Mouse (Mus musculus) forebrain, embryonic 14.5 days (tissue): Measurements from ENCODE around the gene Gm20388. TPM values are rescaled to one million over a fixed set of nuclear protein-coding genes. Genes with fewer than 3 reads are reported as not detected.
A peak's percentile ranks its signal among the peaks of the same experiment; 100 is the strongest.

Experiments used
- ATAC-seq: fragments of 200-750 bp; cut with Nextera tagmentation; 2 replicates; pipeline ENCODE4 v1.8.0; 2017; ENCODE audit warnings: mild to moderate bottlenecking, moderate library complexity
- DNase-seq: peaks from one replicate; pipeline ENCODE4 v3.0.0-alpha.2; 2015; ENCODE audit warnings: low spot score
- H3K27ac ChIP-seq: fragments of 300-500 bp; sonication (generic); 2 replicates; pipeline ENCODE4 v1.5.1; 2014; ENCODE audit warnings: low read depth, mild to moderate bottlenecking, control low read depth, low read length, moderate library complexity
- H3K27me3 ChIP-seq: fragments of 300-500 bp; sonication (generic); replicated peaks from 2 replicates; pipeline ENCODE4 v1.6.1; 2014; ENCODE audit warnings: low read length, control low read depth, mixed read lengths; ENCODE audit not compliant: control insufficient read depth, insufficient read depth
- H3K36me3 ChIP-seq: fragments of 300-500 bp; sonication (generic); 2 replicates; pipeline ENCODE4 v1.6.1; 2014; ENCODE audit warnings: low read length, control low read depth; ENCODE audit not compliant: control insufficient read depth, insufficient read depth
- H3K4me1 ChIP-seq: fragments of 300-500 bp; sonication (generic); 2 replicates; pipeline ENCODE4 v1.6.1; 2014; ENCODE audit warnings: antibody characterized with exemption, low read length, control low read depth; ENCODE audit not compliant: control insufficient read depth, insufficient read depth
- H3K4me2 ChIP-seq: fragments of 300-500 bp; sonication (generic); 2 replicates; pipeline ENCODE4 v1.6.1; 2014; ENCODE audit warnings: mild to moderate bottlenecking, control low read depth, low read length
- H3K4me3 ChIP-seq: fragments of 300-500 bp; sonication (generic); 2 replicates; pipeline ENCODE4 v1.5.1; 2014; ENCODE audit warnings: low read depth, low read length, control low read depth
- H3K9ac ChIP-seq: fragments of 300-500 bp; sonication (generic); 2 replicates; pipeline ENCODE4 v1.6.1; 2014; ENCODE audit warnings: mild to moderate bottlenecking, low read length, control low read depth, moderate library complexity
- H3K9me3 ChIP-seq: fragments of 300-500 bp; sonication (generic); replicated peaks from 2 replicates; pipeline ENCODE4 v1.6.1; 2016; ENCODE audit warnings: low read length, control low read depth, mixed read lengths; ENCODE audit not compliant: control insufficient read depth
- WGBS: fragments of 180-500 bp; shearing (Covaris S2); extraction: QIAGEN DNeasy Blood & Tissue Kit; methylation state at CpG from one replicate; pipeline ENCODE4 v1.1.7; 2014; 5-methylcytosine and 5-hydroxymethylcytosine counted together
- polyA plus RNA-seq: library from polyadenylated mRNA; unstranded; fragments of >200 nt; fragmentation: Nextera tagmentation; extraction: Ambion mirVana; gene quantifications from 2 replicates; pipeline ENCODE4 v1.2.1, GENCODE M21; 2014

The Gm20388 gene
- polyA plus RNA-seq, 1 experiment from 2014 or later = 7.4 TPM

DNA sequence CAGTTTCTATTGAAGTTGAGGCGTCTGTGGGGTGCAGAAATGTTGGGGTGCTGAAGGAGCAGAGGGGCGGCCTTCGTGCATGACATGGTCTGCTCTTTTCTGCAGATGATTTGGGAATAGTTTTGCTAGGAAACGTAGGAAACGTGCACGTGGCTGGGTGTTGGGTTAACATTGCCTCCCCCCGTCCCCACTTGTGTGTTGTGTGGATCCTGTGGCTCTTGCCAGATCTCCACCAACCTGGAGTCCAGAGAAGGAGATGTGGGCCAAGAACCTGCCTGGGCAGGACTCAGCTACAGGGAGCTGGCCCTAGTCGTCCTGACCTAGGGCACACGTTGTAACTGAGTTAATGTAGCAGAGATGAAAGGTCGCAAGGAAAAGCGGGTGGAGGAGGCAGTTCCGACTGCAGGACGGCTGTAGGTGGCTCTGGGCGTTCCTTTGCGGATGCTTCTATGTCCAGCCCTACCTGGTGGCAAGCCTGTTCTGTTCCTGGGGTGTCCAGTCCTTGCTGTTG, 579.2 kb downstream of the Gm20388 start:
- peak overlapping the region; percentile 95 for H3K4me3 ChIP-seq
- peak overlapping the region; percentile 97 for H3K9ac ChIP-seq
- ATAC-seq (no peak), DNase-seq (no peak)
- peak overlapping the region; percentile 90 for H3K4me2 ChIP-seq
- WGBS = 3% methylated on average over 15 of the region's 15 CpGs
- H3K4me1 ChIP-seq = peaks cover 60% of the 10 kb centered on the region
- H3K9me3 ChIP-seq = no peaks in the 10 kb centered on the region
- H3K27ac ChIP-seq = peak overlapping the region; percentile 100
- H3K27me3 ChIP-seq = no peaks in the 10 kb centered on the region
- H3K36me3 ChIP-seq = no peaks in the 10 kb centered on the region

DNA sequence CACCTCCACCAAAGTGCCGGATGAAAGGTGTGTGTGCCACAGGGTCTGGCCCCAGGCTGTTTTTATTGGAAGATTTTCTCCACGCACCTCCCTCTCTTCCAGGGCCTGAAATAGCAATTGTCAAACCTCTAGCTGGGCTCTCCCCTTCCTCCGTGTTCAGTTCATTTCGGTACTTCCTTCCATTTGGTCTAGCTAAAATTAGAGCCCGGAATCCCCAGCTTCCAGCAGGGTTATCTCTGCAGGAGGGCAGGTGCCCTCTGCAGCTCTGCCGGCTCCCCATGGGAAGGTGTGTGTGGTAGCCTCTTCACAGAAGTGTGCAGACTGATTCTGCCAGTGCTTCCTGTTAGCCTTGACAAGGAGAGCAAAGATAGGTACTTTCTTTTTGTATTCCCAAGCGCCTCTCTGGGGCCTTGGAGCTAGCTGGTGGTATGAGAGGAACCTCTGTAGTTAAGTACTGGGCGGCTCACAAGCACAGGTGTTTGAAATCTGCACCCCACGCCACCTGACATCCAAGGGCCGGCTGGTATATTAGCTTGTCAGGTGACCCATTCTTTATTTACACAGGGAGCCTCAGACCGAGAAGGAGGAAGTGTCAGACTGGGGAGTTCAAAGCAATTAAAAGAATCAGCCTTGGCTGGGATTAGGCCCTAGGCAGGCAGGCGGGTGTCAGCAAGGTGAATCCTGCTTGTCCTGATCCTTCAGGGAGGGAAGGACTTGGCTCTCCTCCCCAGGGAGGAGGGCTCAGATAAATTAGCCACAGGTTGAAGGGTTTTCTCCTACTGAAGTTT, 579.9 kb downstream of the Gm20388 start:
- peak overlapping the region; percentile 97 for H3K9ac ChIP-seq
- peak overlapping the region; percentile 90 for H3K4me2 ChIP-seq
- DNase-seq = no peak
- 12% methylated on average over 12 of the region's 12 CpGs for WGBS
- H3K27ac ChIP-seq = peak overlapping the region; percentile 100
- H3K4me1 ChIP-seq = peaks cover 59% of the 10 kb centered on the region
- ATAC-seq = no peak
- H3K27me3 ChIP-seq = no peaks in the 10 kb centered on the region
- H3K36me3 ChIP-seq = no peaks in the 10 kb centered on the region
- peak overlapping the region; percentile 95 for H3K4me3 ChIP-seq
- no peaks in the 10 kb centered on the region for H3K9me3 ChIP-seq

DNA sequence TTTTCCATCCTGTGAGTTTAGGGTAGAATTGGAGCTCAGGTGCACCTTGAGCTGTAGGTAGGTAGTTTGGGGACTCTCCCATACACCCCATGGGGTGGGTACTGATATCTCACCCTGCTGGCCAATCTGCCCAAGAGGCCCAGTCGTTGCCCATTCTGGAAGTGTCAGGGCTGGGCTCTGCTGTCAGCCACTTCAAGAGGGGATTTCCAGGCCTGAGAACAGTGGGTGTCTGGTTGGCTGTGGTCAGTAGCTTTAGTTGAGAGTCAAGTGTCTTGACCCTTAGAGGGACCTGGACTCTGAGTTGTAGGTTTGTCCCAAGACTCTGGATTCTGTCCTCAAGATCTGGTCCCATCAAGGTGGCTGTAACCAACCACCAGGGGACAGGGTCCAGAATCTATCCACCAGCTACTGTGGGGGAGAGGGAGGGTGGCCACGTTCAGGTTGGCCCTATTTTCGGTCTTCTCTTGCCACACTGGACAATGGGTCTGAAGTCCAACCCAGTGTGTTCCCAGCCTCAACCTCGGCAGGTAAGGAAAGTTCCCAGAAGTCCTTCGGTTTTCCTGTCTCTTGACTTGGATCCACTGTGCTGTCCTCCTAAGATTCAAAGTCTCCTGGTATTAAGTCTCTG, 580.6 kb downstream of the Gm20388 start:
- Histone ChIP-seq H3K4me3 (peak overlapping the region; percentile 95), H3K36me3 (no peaks in the 10 kb centered on the region), H3K9me3 (no peaks in the 10 kb centered on the region), H3K27me3 (no peaks in the 10 kb centered on the region), H3K4me1 (peaks cover 52% of the 10 kb centered on the region), H3K9ac (peak overlapping the region; percentile 97; the same call in 1 of the 2 replicates), H3K27ac (no peak overlapping the region), H3K4me2 (peak overlapping the region; percentile 90)
- WGBS = 65% methylated on average over 5 of the region's 5 CpGs
- ATAC-seq (no peak), DNase-seq (no peak)

DNA sequence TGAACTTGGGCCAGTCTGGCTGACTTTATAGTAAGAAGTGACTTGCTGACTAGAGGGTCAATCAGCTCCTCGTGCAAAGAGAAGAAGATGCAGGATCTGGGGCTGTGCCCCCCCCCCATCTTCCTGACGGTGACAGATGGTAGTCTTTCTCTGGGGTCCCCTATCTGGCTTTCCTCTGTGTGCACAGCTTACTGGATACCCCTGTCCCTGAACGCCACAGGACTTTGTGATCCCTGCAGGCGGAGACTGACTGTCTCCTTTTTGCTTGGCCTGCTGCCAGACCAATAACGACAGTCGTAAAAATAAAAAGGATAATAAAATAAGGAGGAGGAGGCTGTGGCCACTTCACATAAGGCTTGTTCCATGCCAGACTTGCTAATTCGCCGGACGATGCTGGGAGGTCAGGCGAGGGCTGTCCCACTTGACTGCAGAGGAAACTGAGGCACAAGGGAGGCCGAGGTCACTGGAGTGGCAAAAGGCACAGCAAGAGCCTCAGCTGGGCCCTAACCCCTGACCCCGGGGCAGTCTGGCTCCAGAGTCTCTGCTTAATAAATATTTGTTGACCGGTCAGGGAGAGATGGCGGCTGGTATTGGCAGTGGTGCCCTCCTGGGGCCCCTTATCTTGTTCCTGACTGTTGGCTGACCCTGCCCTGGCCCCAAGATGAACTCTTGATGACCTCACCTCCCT, 581.7 kb downstream of the Gm20388 start:
- Histone ChIP-seq H3K9ac (peak overlapping the region; percentile 43), H3K4me1 (peaks cover 56% of the 10 kb centered on the region), H3K4me2 (peak overlapping the region; percentile 90), H3K27me3 (no peaks in the 10 kb centered on the region), H3K36me3 (no peaks in the 10 kb centered on the region), H3K4me3 (peak overlapping the region; percentile 12), H3K9me3 (no peaks in the 10 kb centered on the region), H3K27ac (no peak overlapping the region)
- no peak for ATAC-seq
- 54% methylated on average over 14 of the region's 14 CpGs for WGBS
- no peak for DNase-seq

DNA sequence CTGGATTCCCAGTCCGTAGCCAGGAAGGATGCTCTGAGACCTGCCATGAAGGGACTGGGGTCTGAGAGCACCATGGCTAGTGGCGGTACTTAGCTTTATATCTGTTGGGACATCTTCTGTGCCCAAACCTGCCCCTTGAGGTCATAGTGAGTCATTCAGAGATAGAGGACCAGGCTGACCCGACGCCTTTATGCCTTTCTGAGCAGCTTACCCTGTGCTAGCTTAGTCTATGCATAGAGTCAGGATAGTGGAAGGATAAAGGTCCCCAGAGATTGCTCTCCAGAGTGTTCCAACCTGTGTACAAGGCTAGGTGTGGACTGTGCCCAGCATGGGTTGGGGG, 582.2 kb downstream of the Gm20388 start:
- H3K27me3 ChIP-seq = no peaks in the 10 kb centered on the region
- DNase-seq (no peak), ATAC-seq (no peak)
- H3K4me3 ChIP-seq = peak overlapping the region; percentile 12
- no peaks in the 10 kb centered on the region for H3K36me3 ChIP-seq
- no peaks in the 10 kb centered on the region for H3K9me3 ChIP-seq
- H3K27ac ChIP-seq = no peak overlapping the region
- peak overlapping the region; percentile 90 for H3K4me2 ChIP-seq
- peaks cover 61% of the 10 kb centered on the region for H3K4me1 ChIP-seq
- H3K9ac ChIP-seq = peak overlapping the region; percentile 43
- WGBS = 70% methylated on average over 4 of the region's 4 CpGs

DNA sequence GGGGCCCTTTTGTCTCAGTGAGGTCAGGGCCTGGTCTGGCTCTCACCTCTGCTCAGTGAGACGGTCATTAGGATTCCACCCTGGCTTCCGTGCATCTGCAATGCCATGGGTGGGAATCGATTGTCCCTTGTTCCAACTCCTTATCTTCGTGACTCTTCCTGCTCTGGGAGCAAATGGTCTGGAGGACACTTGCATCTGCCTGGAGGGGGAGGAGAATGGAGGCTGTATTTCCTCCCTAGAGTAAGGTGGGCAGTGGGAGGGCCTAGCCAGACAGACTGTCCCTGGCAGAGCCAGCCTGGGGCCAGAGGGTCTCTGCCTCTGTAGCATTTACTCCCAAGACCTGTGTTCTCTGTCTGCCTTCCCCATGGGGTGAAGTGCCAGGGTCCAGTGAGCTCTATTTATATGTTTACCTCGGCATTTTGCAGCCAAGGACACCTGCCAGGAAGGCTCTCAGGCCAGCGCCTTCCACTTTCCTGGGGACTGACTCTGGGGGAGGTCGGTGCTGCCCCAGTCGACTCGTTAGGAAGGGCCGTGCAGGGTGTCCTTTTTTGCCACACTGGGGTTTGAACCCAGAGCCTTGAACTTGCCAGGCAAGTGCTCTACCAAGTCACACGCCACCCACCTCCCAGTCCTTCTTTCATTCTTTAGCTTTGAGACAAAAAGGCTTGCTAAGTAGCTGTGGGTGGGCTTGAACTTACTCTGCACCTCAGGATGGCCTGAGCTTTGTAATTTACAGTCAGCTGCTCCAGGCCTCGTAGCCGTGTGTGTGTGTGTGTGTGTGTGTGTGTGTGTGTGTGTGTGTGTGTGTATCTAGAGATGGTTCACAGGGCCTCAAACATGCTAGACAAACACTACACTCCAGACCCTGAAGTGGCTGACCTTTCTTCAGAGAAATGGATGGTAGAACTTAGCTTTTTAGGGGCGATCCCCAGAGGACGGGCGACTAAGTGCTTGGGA, 583.1 kb downstream of the Gm20388 start:
- Histone ChIP-seq H3K4me2 (peak overlapping the region; percentile 90), H3K4me1 (peaks cover 70% of the 10 kb centered on the region), H3K27me3 (no peaks in the 10 kb centered on the region), H3K9me3 (no peaks in the 10 kb centered on the region), H3K36me3 (no peaks in the 10 kb centered on the region), H3K27ac (no peak overlapping the region), H3K4me3 (no peak overlapping the region), H3K9ac (peak overlapping the region; percentile 43)
- DNase-seq (no peak), ATAC-seq (no peak)
- 61% methylated on average over 16 of the region's 16 CpGs for WGBS

DNA sequence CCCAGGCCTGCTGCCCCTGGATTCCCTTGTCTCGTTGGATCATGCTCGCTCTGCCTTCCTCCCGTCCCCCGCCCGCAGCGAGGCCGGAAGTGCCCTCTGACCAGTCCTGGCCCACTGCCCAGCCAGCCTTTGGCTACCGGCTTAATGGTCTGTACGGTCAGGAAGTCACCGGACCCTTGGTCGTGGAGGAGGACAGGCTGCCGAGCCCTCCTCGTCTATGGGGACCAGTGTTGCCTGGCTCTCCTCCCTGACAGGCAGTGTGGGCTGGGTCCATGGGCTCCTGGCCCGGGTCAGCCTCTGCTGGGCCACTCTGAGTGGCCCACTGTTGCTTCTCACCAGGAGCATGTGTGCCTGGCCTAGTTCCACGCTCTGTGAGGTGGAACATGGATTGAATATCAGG, 584.3 kb downstream of the Gm20388 start:
- peak overlapping the region; percentile 10 for H3K27ac ChIP-seq
- peak overlapping the region; percentile 29 for H3K9ac ChIP-seq
- H3K36me3 ChIP-seq = no peaks in the 10 kb centered on the region
- ATAC-seq (no peak), DNase-seq (no peak)
- H3K4me3 ChIP-seq = no peak overlapping the region
- H3K4me2 ChIP-seq = peak overlapping the region; percentile 90
- H3K27me3 ChIP-seq = no peaks in the 10 kb centered on the region
- WGBS = 48% methylated on average over 15 of the region's 15 CpGs
- H3K9me3 ChIP-seq = no peaks in the 10 kb centered on the region
- peaks cover 77% of the 10 kb centered on the region for H3K4me1 ChIP-seq

DNA sequence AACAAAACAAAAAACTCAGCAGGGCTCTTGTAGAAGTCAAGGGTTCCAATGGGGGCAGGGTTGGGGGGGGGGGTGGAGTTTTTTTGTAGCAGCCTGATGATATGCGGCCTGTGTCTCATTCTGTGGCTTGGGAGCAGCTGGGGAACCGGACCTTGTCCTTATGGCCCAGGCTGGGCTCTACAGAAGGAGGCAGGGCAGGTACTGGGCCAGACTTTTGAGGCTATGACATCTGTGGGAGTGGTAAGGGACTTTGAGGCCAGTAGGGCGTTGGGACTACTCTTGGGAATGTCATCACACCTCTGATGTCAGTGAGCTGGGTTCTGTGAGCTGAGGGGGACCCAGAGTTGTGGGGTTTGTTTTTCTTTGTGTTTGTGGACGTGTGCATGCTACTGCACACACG, 584.8 kb downstream of the Gm20388 start:
- Histone ChIP-seq H3K36me3 (no peaks in the 10 kb centered on the region), H3K9me3 (no peaks in the 10 kb centered on the region), H3K9ac (no peak overlapping the region; the same call in 1 of the 2 replicates), H3K27me3 (no peaks in the 10 kb centered on the region), H3K4me3 (no peak overlapping the region), H3K27ac (no peak overlapping the region), H3K4me2 (0 out of 2 replicates have a peak overlapping the region, but pooled peaks have one; percentile 90), H3K4me1 (peaks cover 80% of the 10 kb centered on the region)
- ATAC-seq (no peak), DNase-seq (no peak)
- 63% methylated on average over 5 of the region's 5 CpGs for WGBS
